Mouse (Mus musculus): ENCODE results near the gene Hoxd9. TPM values are rescaled to one million over a fixed set of nuclear protein-coding genes. Genes with fewer than 3 reads are reported as not detected.

The Hoxd9 gene
- polyA plus RNA-seq, 1 experiment from 2014 or later: 0.15 TPM

- Histone ChIP-seq H3K9ac (0 out of 2 replicates have a peak within 1 kb of the TSS, but pooled peaks have one; percentile 7), H3K4me3 (peak within 1 kb of the TSS; percentile 45), H3K4me2 (peak within 1 kb of the TSS; percentile 63), H3K4me1 (replicated peaks) (peaks cover 16% of the 10 kb centered on the region), H3K9me3 (replicated peaks) (no peaks in the 10 kb centered on the region), H3K27ac (no peak within 1 kb of the TSS), H3K36me3 (no peaks in the 10 kb centered on the region), H3K27me3 (peaks cover 97% of the 10 kb centered on the region)
- ATAC-seq (replicated peaks; ENCODE audit: insufficient number of reproducible peaks, insufficient read depth, low FRiP score, low read depth): peak; percentile 35
- under 1% methylated on average over 65 of the region's 65 CpGs for WGBS
Observed at GRCm38 (mm10) chr2:74711721-74712621, 14.4 kb downstream of the Hoxd9 start, which contains the start of the genes Hoxd3 and Hoxd4. Hoxd3 (plus strand) TSS chr2:74711927. Hoxd4 (plus strand) TSS chr2:74711929.

- ATAC-seq (replicated peaks; ENCODE audit: insufficient number of reproducible peaks, insufficient read depth, low FRiP score, low read depth): no peak
- H3K36me3 ChIP-seq: no peaks in the 10 kb centered on the region
- no peak overlapping the region for H3K27ac ChIP-seq
- no peak overlapping the region for H3K9ac ChIP-seq
- WGBS: 9% methylated on average over 19 of the region's 19 CpGs
- peaks cover 16% of the 10 kb centered on the region for H3K4me1 ChIP-seq (replicated peaks)
- no peak overlapping the region for H3K4me2 ChIP-seq
- peaks cover 96% of the 10 kb centered on the region for H3K27me3 ChIP-seq
- H3K9me3 ChIP-seq (replicated peaks): no peaks in the 10 kb centered on the region
- H3K4me3 ChIP-seq: no peak overlapping the region
Observed at GRCm38 (mm10) chr2:74713239-74714150, 16.0 kb downstream of the Hoxd9 start.

GRCm38 (mm10) chr2:74714156-74714789, 16.7 kb downstream of the Hoxd9 start:
- no peak overlapping the region for H3K27ac ChIP-seq
- no peak overlapping the region for H3K4me3 ChIP-seq
- no peak overlapping the region for H3K4me2 ChIP-seq
- 10% methylated on average over 18 of the region's 18 CpGs for WGBS
- ATAC-seq (replicated peaks; ENCODE audit: insufficient number of reproducible peaks, insufficient read depth, low FRiP score, low read depth): no peak
- H3K9ac ChIP-seq: no peak overlapping the region
- peaks cover 16% of the 10 kb centered on the region for H3K4me1 ChIP-seq (replicated peaks)
- H3K36me3 ChIP-seq: no peaks in the 10 kb centered on the region
- peaks cover 96% of the 10 kb centered on the region for H3K27me3 ChIP-seq
- H3K9me3 ChIP-seq (replicated peaks): no peaks in the 10 kb centered on the region

GRCm38 (mm10) chr2:74714881-74715280, 17.4 kb downstream of the Hoxd9 start:
- Histone ChIP-seq H3K4me2 (no peak overlapping the region), H3K27ac (no peak overlapping the region), H3K36me3 (no peaks in the 10 kb centered on the region), H3K27me3 (peaks cover 96% of the 10 kb centered on the region), H3K9me3 (replicated peaks) (no peaks in the 10 kb centered on the region), H3K4me1 (replicated peaks) (peaks cover 16% of the 10 kb centered on the region), H3K9ac (no peak overlapping the region), H3K4me3 (no peak overlapping the region)
- WGBS: 3% methylated on average over 14 of the region's 14 CpGs
- no peak for ATAC-seq (replicated peaks; ENCODE audit: insufficient number of reproducible peaks, insufficient read depth, low FRiP score, low read depth)

GRCm38 (mm10) chr2:74715504-74716241, 18.1 kb downstream of the Hoxd9 start:
- no peak overlapping the region for H3K9ac ChIP-seq
- ATAC-seq (replicated peaks; ENCODE audit: insufficient number of reproducible peaks, insufficient read depth, low FRiP score, low read depth): peak; percentile 67; the same call in 1 of the 2 replicates
- H3K27ac ChIP-seq: no peak overlapping the region
- H3K9me3 ChIP-seq (replicated peaks): no peaks in the 10 kb centered on the region
- peak overlapping the region; percentile 58 for H3K4me2 ChIP-seq
- 3% methylated on average over 26 of the region's 26 CpGs for WGBS
- H3K27me3 ChIP-seq: peaks cover 96% of the 10 kb centered on the region
- H3K36me3 ChIP-seq: no peaks in the 10 kb centered on the region
- H3K4me1 ChIP-seq (replicated peaks): peaks cover 16% of the 10 kb centered on the region
- peak overlapping the region; percentile 16 for H3K4me3 ChIP-seq

GRCm38 (mm10) chr2:74720384-74720783, 22.9 kb downstream of the Hoxd9 start:
- no peak overlapping the region for H3K9ac ChIP-seq
- ATAC-seq (replicated peaks; ENCODE audit: insufficient number of reproducible peaks, insufficient read depth, low FRiP score, low read depth): no peak
- no peaks in the 10 kb centered on the region for H3K9me3 ChIP-seq (replicated peaks)
- H3K4me3 ChIP-seq: no peak overlapping the region
- no peaks in the 10 kb centered on the region for H3K36me3 ChIP-seq
- H3K4me1 ChIP-seq (replicated peaks): peaks cover 9% of the 10 kb centered on the region; the same call in 1 of the 2 replicates
- peaks cover 98% of the 10 kb centered on the region for H3K27me3 ChIP-seq
- 22% methylated on average over 2 of the region's 2 CpGs for WGBS
- H3K27ac ChIP-seq: no peak overlapping the region
- H3K4me2 ChIP-seq: no peak overlapping the region

- Histone ChIP-seq H3K27ac (no peak overlapping the region), H3K36me3 (no peaks in the 10 kb centered on the region), H3K4me2 (no peak overlapping the region), H3K9ac (no peak overlapping the region), H3K9me3 (replicated peaks) (no peaks in the 10 kb centered on the region), H3K27me3 (peaks cover 98% of the 10 kb centered on the region), H3K4me1 (replicated peaks) (peaks cover 2% of the 10 kb centered on the region; the same call in 1 of the 2 replicates), H3K4me3 (no peak overlapping the region)
- 7% methylated on average over 5 of the region's 5 CpGs for WGBS
- ATAC-seq (replicated peaks; ENCODE audit: insufficient number of reproducible peaks, insufficient read depth, low FRiP score, low read depth): no peak
Observed at GRCm38 (mm10) chr2:74720955-74721491, 23.5 kb downstream of the Hoxd9 start.

- Histone ChIP-seq H3K27ac (no peak overlapping the region), H3K27me3 (peaks cover 98% of the 10 kb centered on the region), H3K4me3 (no peak overlapping the region), H3K9ac (no peak overlapping the region), H3K4me1 (replicated peaks) (0 out of 2 replicates have a peak, but pooled peaks cover 2% of the 10 kb centered on the region), H3K9me3 (replicated peaks) (no peaks in the 10 kb centered on the region), H3K4me2 (no peak overlapping the region), H3K36me3 (no peaks in the 10 kb centered on the region)
- no peak for ATAC-seq (replicated peaks; ENCODE audit: insufficient number of reproducible peaks, insufficient read depth, low FRiP score, low read depth)
- WGBS: 15% methylated on average over 6 of the region's 6 CpGs
Observed at GRCm38 (mm10) chr2:74721882-74722281, 24.4 kb downstream of the Hoxd9 start.

GRCm38 (mm10) chr2:74722949-74723348, 25.4 kb downstream of the Hoxd9 start:
- H3K4me3 ChIP-seq: no peak overlapping the region
- H3K9me3 ChIP-seq (replicated peaks): no peaks in the 10 kb centered on the region
- ATAC-seq (replicated peaks; ENCODE audit: insufficient number of reproducible peaks, insufficient read depth, low FRiP score, low read depth): no peak
- H3K27ac ChIP-seq: no peak overlapping the region
- H3K36me3 ChIP-seq: no peaks in the 10 kb centered on the region
- no peak overlapping the region for H3K4me2 ChIP-seq
- peaks cover 98% of the 10 kb centered on the region for H3K27me3 ChIP-seq
- H3K4me1 ChIP-seq (replicated peaks): peaks cover 9% of the 10 kb centered on the region
- H3K9ac ChIP-seq: no peak overlapping the region
- WGBS: 16% methylated on average over 8 of the region's 8 CpGs

Measured in heart, embryonic 15.5 days (tissue).